Mouse (Mus musculus) stomach, postnatal 0 days (tissue): Measurements from ENCODE around the gene Slc35g1.

Experiments used
- CTCF ChIP-seq: IDR thresholded peaks from 2 replicates; pipeline ENCODE4 v1.5.1; 2016; ENCODE audit warnings: antibody characterized with exemption, low read depth, mild to moderate bottlenecking, moderate library complexity
- EP300 ChIP-seq: optimal IDR thresholded peaks from 2 replicates; pipeline ENCODE3; 2016; ENCODE audit warnings: antibody characterized with exemption

GRCm38 (mm10) chr19:38361850-38362249, 33.9 kb upstream of the Slc35g1 start:
- TF ChIP-seq CTCF (no peak), EP300 (no peak)
